Mouse (Mus musculus) lung, postnatal 0 days (tissue): ENCODE measurements at regions not wholly inside any gene's neighbourhood (a gene's known extent, or its start where the extent isn't known, plus 50 kb on each side); places are given as distances from the start of the nearest gene placed in this dataset.

Experiments used
- ATAC-seq: fragments of 200-750 bp; cut with Nextera tagmentation; 2 replicates; pipeline ENCODE4 v1.8.0; 2017; ENCODE audit warnings: moderate library complexity
- DNase-seq: peaks from one replicate; pipeline ENCODE4 v3.0.0-alpha.2; 2016; ENCODE audit warnings: low spot score
- H3K27ac ChIP-seq: fragments of 300-500 bp; sonication (generic); 2 replicates; pipeline ENCODE4 v1.5.1; 2014; ENCODE audit warnings: antibody characterized with exemption, mild to moderate bottlenecking, low read length, mixed read lengths
- H3K27me3 ChIP-seq: fragments of 300-500 bp; sonication (generic); replicated peaks from 2 replicates; pipeline ENCODE4 v1.6.1; 2014; ENCODE audit warnings: low read length, mixed read lengths; ENCODE audit not compliant: insufficient read depth
- H3K36me3 ChIP-seq: fragments of 300-500 bp; sonication (generic); 2 replicates; pipeline ENCODE4 v1.6.1; 2014; ENCODE audit warnings: low read length, mixed read lengths; ENCODE audit not compliant: insufficient read depth
- H3K4me1 ChIP-seq: fragments of 300-500 bp; sonication (generic); 2 replicates; pipeline ENCODE4 v1.6.1; 2014; ENCODE audit warnings: antibody characterized with exemption, low read depth, low read length, mixed read lengths; ENCODE audit not compliant: insufficient read depth
- H3K4me2 ChIP-seq: fragments of 300-500 bp; sonication (generic); replicated peaks from 2 replicates; pipeline ENCODE4 v1.6.1; 2014; ENCODE audit warnings: low read depth, mild to moderate bottlenecking, low read length, moderate library complexity, mixed read lengths
- H3K4me3 ChIP-seq: fragments of 300-500 bp; sonication (generic); 2 replicates; pipeline ENCODE4 v1.5.1; 2014; ENCODE audit warnings: low read depth, low read length
- H3K9ac ChIP-seq: fragments of 300-500 bp; sonication (generic); replicated peaks from 2 replicates; pipeline ENCODE4 v1.6.1; 2014; ENCODE audit warnings: low read depth, mild to moderate bottlenecking
- H3K9me3 ChIP-seq: fragments of 300-500 bp; sonication (generic); 2 replicates; pipeline ENCODE4 v1.6.1; 2016; ENCODE audit warnings: low read length, mixed read lengths
- CTCF ChIP-seq: IDR thresholded peaks from 2 replicates; pipeline ENCODE4 v1.5.1; 2016; ENCODE audit warnings: antibody characterized with exemption, mild to moderate bottlenecking
- EP300 ChIP-seq: IDR thresholded peaks from 2 replicates; pipeline ENCODE4 v1.6.1; 2016; ENCODE audit warnings: antibody characterized with exemption, mild to moderate bottlenecking, control low read depth
- WGBS: fragments of 180-500 bp; shearing (Covaris S2); extraction: QIAGEN DNeasy Blood & Tissue Kit; methylation state at CpG from one replicate; pipeline ENCODE4 v1.1.7; 2014; 5-methylcytosine and 5-hydroxymethylcytosine counted together

GRCm38 (mm10) chr15:96153489-96153888 lies 133.8 kb upstream of the Arid2 start:
- Histone ChIP-seq H3K9me3 (no peaks in the 10 kb centered on the region), H3K36me3 (no peaks in the 10 kb centered on the region), H3K4me1 (no peaks in the 10 kb centered on the region), H3K27ac (no peak overlapping the region), H3K27me3 (no peaks in the 10 kb centered on the region), H3K9ac (no peak overlapping the region), H3K4me2 (no peak overlapping the region), H3K4me3 (no peak overlapping the region)
- TF ChIP-seq EP300 (no peak), CTCF (no peak)
- ATAC-seq (no peak), DNase-seq (no peak)
- 40% methylated on average over 6 of the region's 6 CpGs for WGBS

- no peaks in the 10 kb centered on the region for H3K36me3 ChIP-seq
- DNase-seq (no peak), ATAC-seq (no peak)
- H3K4me2 ChIP-seq, result no peak overlapping the region
- WGBS, result 72% methylated on average over 4 of the region's 4 CpGs
- H3K27me3 ChIP-seq, result no peaks in the 10 kb centered on the region
- no peak for TF ChIP-seq CTCF
- no peak for TF ChIP-seq EP300
- H3K9ac ChIP-seq, result no peak overlapping the region
- no peak overlapping the region for H3K4me3 ChIP-seq
- no peaks in the 10 kb centered on the region for H3K4me1 ChIP-seq
- H3K27ac ChIP-seq, result no peak overlapping the region
- H3K9me3 ChIP-seq, result no peaks in the 10 kb centered on the region
Observed at GRCm38 (mm10) chr15:96158321-96158720, 129.0 kb upstream of the Arid2 start.

GRCm38 (mm10) chr15:96164771-96165431 lies 122.4 kb upstream of the Arid2 start:
- WGBS, result 43% methylated on average over 13 of the region's 13 CpGs
- no peak for ATAC-seq
- H3K9ac ChIP-seq, result no peak overlapping the region

GRCm38 (mm10) chr15:96167256-96167655 lies 120.1 kb upstream of the Arid2 start:
- peaks cover 2% of the 10 kb centered on the region; the same call in 1 of the 2 replicates for H3K27me3 ChIP-seq
- ATAC-seq (no peak), DNase-seq (no peak)
- H3K9me3 ChIP-seq, result no peaks in the 10 kb centered on the region
- no peaks in the 10 kb centered on the region; the same call in 1 of the 2 replicates for H3K4me1 ChIP-seq
- H3K4me2 ChIP-seq, result no peak overlapping the region
- 74% methylated on average over 9 of the region's 9 CpGs for WGBS
- no peak overlapping the region for H3K27ac ChIP-seq
- no peaks in the 10 kb centered on the region for H3K36me3 ChIP-seq
- H3K9ac ChIP-seq, result no peak overlapping the region
- no peak overlapping the region for H3K4me3 ChIP-seq
- no peak for TF ChIP-seq EP300
- no peak for TF ChIP-seq CTCF

More at GRCm38 (mm10) chr15:96164771-96165431, 122.4 kb upstream of the Arid2 start:
- H3K9me3 ChIP-seq, result no peaks in the 10 kb centered on the region
- no peak for TF ChIP-seq CTCF
- no peak for TF ChIP-seq EP300
- no peak overlapping the region for H3K4me3 ChIP-seq
- H3K27ac ChIP-seq, result no peak overlapping the region
- H3K36me3 ChIP-seq, result no peaks in the 10 kb centered on the region
- no peaks in the 10 kb centered on the region for H3K4me1 ChIP-seq
- no peaks in the 10 kb centered on the region for H3K27me3 ChIP-seq
- peak; percentile 18 for DNase-seq
- H3K4me2 ChIP-seq, result no peak overlapping the region

- ATAC-seq (no peak), DNase-seq (no peak)
- no peak for TF ChIP-seq EP300
- no peak for TF ChIP-seq CTCF
- Histone ChIP-seq H3K4me3 (no peak overlapping the region), H3K4me2 (no peak overlapping the region), H3K4me1 (no peaks in the 10 kb centered on the region; the same call in 1 of the 2 replicates), H3K27ac (no peak overlapping the region), H3K9me3 (no peaks in the 10 kb centered on the region), H3K9ac (no peak overlapping the region), H3K36me3 (no peaks in the 10 kb centered on the region), H3K27me3 (peaks cover 2% of the 10 kb centered on the region; the same call in 1 of the 2 replicates)
- 16% methylated on average over 15 of the region's 15 CpGs for WGBS
Observed at GRCm38 (mm10) chr15:96169726-96170467, 117.4 kb upstream of the Arid2 start.

GRCm38 (mm10) chr15:96170986-96171769 lies 116.1 kb upstream of the Arid2 start:
- ATAC-seq (peak; percentile 86), DNase-seq (peak; percentile 76)
- Histone ChIP-seq H3K27me3 (peaks cover 2% of the 10 kb centered on the region; the same call in 1 of the 2 replicates), H3K4me1 (no peaks in the 10 kb centered on the region; the same call in 1 of the 2 replicates), H3K36me3 (no peaks in the 10 kb centered on the region), H3K9me3 (no peaks in the 10 kb centered on the region), H3K4me2 (peak overlapping the region; percentile 50), H3K9ac (no peak overlapping the region), H3K27ac (no peak overlapping the region), H3K4me3 (peak overlapping the region; percentile 31)
- 12% methylated on average over 22 of the region's 22 CpGs for WGBS
- no peak for TF ChIP-seq CTCF
- TF ChIP-seq EP300, result no peak
